Mouse (Mus musculus) heart, embryonic 16.5 days (tissue): Measurements from ENCODE around the gene Mgme1. TPM values are rescaled to one million over a fixed set of nuclear protein-coding genes. Genes with fewer than 3 reads are reported as not detected.

Experiments used
- ATAC-seq: fragments of 200-750 bp; cut with Nextera tagmentation; replicated peaks from 2 replicates; pipeline ENCODE4 v1.8.0; 2017; ENCODE audit warnings: moderate number of reproducible peaks; ENCODE audit not compliant: insufficient read depth, low FRiP score; ENCODE audit errors: extremely low read depth
- H3K27ac ChIP-seq: fragments of 300-500 bp; sonication (generic); 2 replicates; pipeline ENCODE4 v1.5.1; 2014; ENCODE audit warnings: mild to moderate bottlenecking, low read length, control low read depth, moderate library complexity
- H3K27me3 ChIP-seq: fragments of 300-500 bp; sonication (generic); 2 replicates; pipeline ENCODE4 v1.6.1; 2014; ENCODE audit warnings: low read length, mixed read lengths; ENCODE audit not compliant: control insufficient read depth, insufficient read depth
- H3K36me3 ChIP-seq: fragments of 300-500 bp; sonication (generic); 2 replicates; pipeline ENCODE4 v1.6.1; 2014; ENCODE audit not compliant: control insufficient read depth, insufficient read depth
- H3K4me1 ChIP-seq: fragments of 300-500 bp; sonication (generic); 2 replicates; pipeline ENCODE4 v1.6.1; 2014; ENCODE audit warnings: low read length, mixed read lengths; ENCODE audit not compliant: control insufficient read depth, insufficient read depth
- H3K4me2 ChIP-seq: fragments of 300-500 bp; sonication (generic); 2 replicates; pipeline ENCODE4 v1.6.1; 2014; ENCODE audit warnings: low read depth, mild to moderate bottlenecking, control low read depth, low read length
- H3K4me3 ChIP-seq: fragments of 300-500 bp; sonication (generic); 2 replicates; pipeline ENCODE4 v1.5.1; 2014; ENCODE audit warnings: mild to moderate bottlenecking, control low read depth, low read length
- H3K9ac ChIP-seq: fragments of 300-500 bp; sonication (generic); 2 replicates; pipeline ENCODE4 v1.6.1; 2014; ENCODE audit warnings: low read length, control low read depth
- H3K9me3 ChIP-seq: fragments of 300-500 bp; sonication (generic); replicated peaks from 2 replicates; pipeline ENCODE4 v1.6.1; 2016; ENCODE audit warnings: low read length; ENCODE audit not compliant: control insufficient read depth
- WGBS: fragments of 180-500 bp; shearing (Covaris S2); extraction: QIAGEN DNeasy Blood & Tissue Kit; methylation state at CpG from one replicate; pipeline ENCODE4 v1.1.7; 2014; 5-methylcytosine and 5-hydroxymethylcytosine counted together
- polyA plus RNA-seq: library from polyadenylated mRNA; unstranded; fragments of >200 nt; fragmentation: Nextera tagmentation; extraction: Ambion mirVana; gene quantifications from 2 replicates; pipeline ENCODE4 v1.2.1, GENCODE M21; 2015

Gene Mgme1
- polyA plus RNA-seq, 1 experiment from 2014 or later = 28.0 TPM

DNA sequence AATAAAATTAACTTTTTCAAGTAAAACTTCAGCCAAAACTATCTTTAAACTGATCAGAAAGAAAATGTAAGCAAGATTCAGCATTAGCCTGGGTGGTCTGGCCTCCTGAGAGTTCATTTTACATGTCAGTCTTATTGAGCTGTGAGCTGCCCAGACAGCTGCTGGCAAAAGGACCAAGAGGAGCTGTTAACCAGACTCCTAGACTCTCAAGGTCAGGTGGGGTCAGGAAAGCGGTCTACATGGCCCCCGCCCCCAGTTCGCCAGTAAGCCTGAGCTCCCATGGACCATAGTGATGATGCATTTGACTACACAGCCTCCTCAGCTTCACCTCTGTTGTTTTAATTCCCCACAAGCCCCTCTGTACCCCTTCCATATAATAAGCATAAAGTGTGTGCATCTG lies 34.7 kb upstream of the Mgme1 start:
- Histone ChIP-seq H3K9me3 (peaks cover 5% of the 10 kb centered on the region; the same call in 1 of the 2 replicates), H3K4me1 (no peaks in the 10 kb centered on the region; the same call in 1 of the 2 replicates), H3K27ac (no peak overlapping the region), H3K27me3 (no peaks in the 10 kb centered on the region), H3K9ac (no peak overlapping the region), H3K36me3 (no peaks in the 10 kb centered on the region), H3K4me2 (no peak overlapping the region), H3K4me3 (no peak overlapping the region)
- WGBS = 65% methylated on average over 3 of the region's 3 CpGs
- ATAC-seq = no peak

DNA sequence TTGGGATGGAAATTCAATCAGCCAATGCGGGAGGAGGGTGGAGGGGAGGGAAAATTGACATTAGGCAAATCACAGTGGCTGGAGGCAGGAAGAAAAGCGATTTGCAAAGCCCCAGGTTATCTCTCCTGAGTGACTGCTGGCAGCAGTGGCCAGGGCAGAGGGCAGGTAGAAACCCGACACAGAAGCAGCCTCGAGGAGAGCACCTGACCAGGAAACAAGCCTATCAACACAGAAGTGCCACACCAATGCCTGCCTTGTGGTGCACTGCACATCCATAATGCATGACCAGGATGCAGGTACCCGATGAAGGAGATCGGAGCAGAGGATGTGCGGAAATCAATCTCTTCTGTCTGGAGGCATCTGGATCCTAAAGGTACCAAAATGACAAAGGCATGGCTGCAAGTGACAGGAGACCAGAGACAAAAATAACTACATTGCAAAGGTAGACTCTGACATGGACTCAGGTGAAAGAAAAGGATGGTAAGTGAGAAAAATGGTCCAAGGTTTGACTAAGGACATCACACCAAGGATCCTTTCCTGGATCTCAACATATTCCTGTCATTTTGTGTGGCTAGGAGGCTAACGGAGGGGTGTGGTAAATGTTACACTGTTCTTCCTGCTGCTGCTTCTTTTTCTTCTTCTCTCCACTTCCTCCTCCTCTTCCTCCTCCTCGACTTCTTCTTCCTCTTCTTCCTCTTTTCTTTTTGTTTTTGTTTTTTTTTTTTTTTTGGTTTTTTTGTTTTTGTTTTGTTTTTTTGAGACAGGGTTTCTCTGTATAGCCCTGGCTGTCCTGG lies 33.5 kb upstream of the Mgme1 start:
- Histone ChIP-seq H3K9ac (no peak overlapping the region), H3K9me3 (peaks cover 5% of the 10 kb centered on the region; the same call in 1 of the 2 replicates), H3K4me3 (no peak overlapping the region), H3K36me3 (no peaks in the 10 kb centered on the region), H3K4me1 (no peaks in the 10 kb centered on the region), H3K27me3 (no peaks in the 10 kb centered on the region), H3K4me2 (no peak overlapping the region), H3K27ac (no peak overlapping the region)
- no peak for ATAC-seq
- 57% methylated on average over 9 of the region's 9 CpGs for WGBS

DNA sequence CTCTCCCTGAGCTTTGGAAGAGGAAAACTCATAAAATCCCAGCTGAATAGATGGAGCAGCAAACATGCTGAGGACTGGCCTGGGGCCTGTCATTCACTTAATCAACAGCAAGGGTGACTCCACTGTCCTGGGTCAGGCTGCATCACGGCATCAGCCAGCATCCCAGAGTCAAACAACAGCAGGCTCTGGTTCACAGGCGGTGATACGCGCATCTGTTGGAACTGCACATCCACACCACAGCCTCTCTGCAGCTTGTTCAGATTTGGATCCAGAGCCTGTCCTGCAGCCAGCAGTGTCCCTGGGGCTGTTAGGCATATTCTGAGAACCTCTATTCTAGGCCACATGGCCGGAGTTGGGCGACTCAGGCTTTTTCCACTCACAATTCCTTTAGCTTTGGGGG lies 32.1 kb upstream of the Mgme1 start:
- H3K27me3 ChIP-seq = no peaks in the 10 kb centered on the region
- peaks cover 5% of the 10 kb centered on the region; the same call in 1 of the 2 replicates for H3K9me3 ChIP-seq
- no peak overlapping the region for H3K27ac ChIP-seq
- 66% methylated on average over 6 of the region's 6 CpGs for WGBS
- no peak overlapping the region for H3K4me2 ChIP-seq
- H3K36me3 ChIP-seq = no peaks in the 10 kb centered on the region
- 0 out of 2 replicates have a peak, but pooled peaks have one; percentile 28 for ATAC-seq
- no peak overlapping the region for H3K4me3 ChIP-seq
- H3K4me1 ChIP-seq = no peaks in the 10 kb centered on the region
- no peak overlapping the region for H3K9ac ChIP-seq

DNA sequence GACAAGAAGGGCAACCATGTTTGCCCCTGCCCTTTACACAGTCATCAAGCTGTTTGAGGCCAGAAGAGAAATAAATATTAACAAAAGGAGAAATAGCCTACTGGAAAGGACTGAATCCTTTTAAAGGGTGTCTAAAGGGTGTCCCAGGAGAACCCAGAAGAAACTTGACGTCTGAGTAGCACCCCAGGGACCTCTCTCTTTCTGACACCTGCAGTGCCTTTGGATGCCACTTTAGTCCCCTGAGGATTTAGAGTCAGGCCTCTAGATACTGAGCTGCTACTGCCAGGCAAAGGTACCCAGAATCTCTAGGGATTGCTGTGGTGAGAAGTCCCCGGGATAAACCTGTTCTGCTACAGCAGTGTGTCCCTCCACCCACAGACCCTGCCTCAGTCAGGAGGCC lies 31.1 kb upstream of the Mgme1 start:
- H3K9me3 ChIP-seq = peaks cover 5% of the 10 kb centered on the region; the same call in 1 of the 2 replicates
- no peak overlapping the region for H3K4me3 ChIP-seq
- no peak overlapping the region for H3K9ac ChIP-seq
- no peaks in the 10 kb centered on the region for H3K36me3 ChIP-seq
- no peaks in the 10 kb centered on the region for H3K27me3 ChIP-seq
- no peak overlapping the region for H3K4me2 ChIP-seq
- 35% methylated on average over 2 of the region's 2 CpGs for WGBS
- no peaks in the 10 kb centered on the region for H3K4me1 ChIP-seq
- H3K27ac ChIP-seq = no peak overlapping the region
- no peak for ATAC-seq

DNA sequence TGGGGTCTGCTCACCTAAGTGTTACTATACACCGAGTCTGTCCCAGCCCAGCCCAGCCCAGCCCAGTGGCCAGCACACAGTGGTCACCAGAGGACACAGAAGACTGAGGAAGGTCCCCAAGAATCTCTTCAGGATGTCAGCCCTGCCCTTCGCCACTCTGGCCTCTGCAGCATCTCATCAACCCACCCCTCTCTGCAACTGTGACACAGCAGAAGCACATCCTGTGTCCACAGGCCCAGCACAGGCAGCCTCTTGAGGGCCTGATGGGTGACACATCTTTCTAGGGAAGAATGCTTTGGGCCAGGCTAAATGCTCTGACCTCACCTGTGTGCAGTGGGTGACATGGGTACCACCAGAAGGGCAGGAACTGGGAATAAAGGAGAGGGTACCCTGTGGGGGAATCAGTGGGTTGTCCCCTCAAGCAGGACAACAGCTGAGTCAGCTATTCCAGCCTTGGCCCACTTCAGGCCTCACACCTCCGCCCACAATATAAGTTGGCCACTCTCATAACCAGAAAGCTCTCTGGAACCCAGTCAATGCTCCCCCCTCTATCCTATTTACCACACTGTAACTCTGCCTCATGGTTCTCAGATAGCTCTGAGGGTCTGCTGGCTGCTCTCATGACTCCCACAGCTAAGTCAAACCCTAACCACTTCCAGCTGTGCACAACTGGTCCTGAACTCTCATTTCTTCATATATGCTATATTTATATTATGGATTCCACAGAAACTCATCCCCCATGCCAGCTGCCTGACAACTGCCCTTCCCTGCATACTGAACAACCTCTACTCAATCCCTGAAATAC lies 30.2 kb upstream of the Mgme1 start:
- Histone ChIP-seq H3K4me1 (no peaks in the 10 kb centered on the region), H3K4me3 (no peak overlapping the region), H3K4me2 (no peak overlapping the region), H3K9ac (no peak overlapping the region), H3K36me3 (no peaks in the 10 kb centered on the region), H3K9me3 (no peaks in the 10 kb centered on the region), H3K27ac (no peak overlapping the region), H3K27me3 (no peaks in the 10 kb centered on the region)
- no peak for ATAC-seq
- 85% methylated on average over 3 of the region's 3 CpGs for WGBS

DNA sequence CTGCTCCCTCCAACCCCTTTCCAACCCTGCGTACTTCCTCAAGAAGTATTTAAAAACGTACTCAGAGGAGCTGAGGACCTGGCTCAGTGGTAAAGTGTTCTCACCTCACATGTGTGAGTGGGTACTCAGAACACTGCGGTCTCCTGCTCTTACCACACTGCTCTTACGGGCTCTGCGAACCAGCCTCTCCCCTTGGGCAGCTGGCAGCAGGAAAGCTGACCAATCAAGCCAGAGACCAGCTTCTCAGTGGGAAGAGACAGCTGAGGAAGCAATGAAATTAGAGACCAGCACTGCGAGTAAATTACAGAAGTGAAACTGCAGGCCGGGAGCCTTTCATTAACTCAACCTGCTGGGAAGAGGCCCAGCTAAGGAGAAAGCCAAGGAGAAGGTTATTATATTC lies 25.0 kb upstream of the Mgme1 start:
- H3K4me3 ChIP-seq = no peak overlapping the region
- H3K9me3 ChIP-seq = no peaks in the 10 kb centered on the region
- no peak overlapping the region for H3K9ac ChIP-seq
- peaks cover 10% of the 10 kb centered on the region for H3K4me1 ChIP-seq
- H3K36me3 ChIP-seq = peaks cover 13% of the 10 kb centered on the region
- no peak overlapping the region for H3K4me2 ChIP-seq
- no peaks in the 10 kb centered on the region for H3K27me3 ChIP-seq
- H3K27ac ChIP-seq = no peak overlapping the region
- ATAC-seq = no peak
- 67% methylated on average over 7 of the region's 7 CpGs for WGBS

DNA sequence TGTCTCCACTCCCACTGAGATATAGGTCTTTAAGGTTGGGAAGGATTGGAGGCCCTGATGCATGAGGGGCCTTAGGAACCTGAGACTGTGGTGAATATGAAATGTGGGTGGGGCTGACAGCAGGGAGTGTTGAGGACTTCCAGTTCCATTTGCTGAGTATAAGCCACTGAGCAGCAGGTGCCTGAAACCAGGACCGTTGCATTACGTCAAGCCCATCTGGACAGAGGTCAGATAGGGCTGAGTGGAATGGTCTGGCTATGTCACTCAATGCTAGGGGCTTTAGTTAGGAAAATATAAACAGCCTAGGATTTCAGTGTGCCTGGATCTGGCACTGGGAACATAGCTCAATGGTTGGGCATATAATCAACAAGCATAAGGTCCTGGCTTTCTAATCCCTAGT lies 24.2 kb upstream of the Mgme1 start:
- H3K27me3 ChIP-seq = no peaks in the 10 kb centered on the region
- peaks cover 10% of the 10 kb centered on the region for H3K4me1 ChIP-seq
- H3K4me3 ChIP-seq = no peak overlapping the region
- no peak overlapping the region for H3K27ac ChIP-seq
- no peak overlapping the region for H3K4me2 ChIP-seq
- ATAC-seq = no peak
- H3K36me3 ChIP-seq = peaks cover 21% of the 10 kb centered on the region
- no peak overlapping the region for H3K9ac ChIP-seq
- no peaks in the 10 kb centered on the region for H3K9me3 ChIP-seq
- 63% methylated on average over 2 of the region's 2 CpGs for WGBS

DNA sequence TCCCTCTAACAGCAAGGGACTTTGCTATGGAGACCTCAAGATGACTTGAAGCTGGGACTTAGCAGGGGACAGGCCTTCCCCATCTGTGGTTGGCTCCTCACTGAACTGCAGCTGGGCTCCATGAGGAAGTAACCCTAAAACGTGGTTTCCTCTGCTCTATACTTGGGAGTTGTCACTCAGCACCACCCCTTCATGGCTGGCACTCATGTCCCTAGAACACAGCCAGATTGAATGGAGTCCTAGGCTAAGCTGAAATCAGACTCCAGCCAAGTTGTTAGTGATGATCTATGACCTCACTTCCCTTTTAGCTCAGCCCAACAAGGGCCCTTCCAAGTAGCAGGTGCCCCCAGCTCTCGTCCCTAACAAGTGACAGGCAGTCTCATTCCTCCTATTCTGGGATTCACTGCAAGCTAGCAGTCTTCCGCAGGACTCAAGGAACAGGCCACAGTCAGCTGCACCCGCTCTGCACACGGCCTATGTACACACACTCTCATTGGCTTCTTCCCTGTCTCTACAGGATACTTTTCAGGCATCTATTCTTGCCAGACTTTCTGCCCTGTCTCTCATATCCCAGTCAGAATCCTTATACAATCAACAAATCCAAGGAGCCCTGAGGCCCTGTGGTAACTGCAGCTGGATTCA lies 23.0 kb upstream of the Mgme1 start:
- WGBS = 31% methylated on average over 5 of the region's 5 CpGs
- no peak overlapping the region for H3K4me2 ChIP-seq
- no peak overlapping the region for H3K9ac ChIP-seq
- no peaks in the 10 kb centered on the region for H3K27me3 ChIP-seq
- H3K9me3 ChIP-seq = no peaks in the 10 kb centered on the region
- peaks cover 28% of the 10 kb centered on the region for H3K36me3 ChIP-seq
- no peak overlapping the region for H3K4me3 ChIP-seq
- 0 out of 2 replicates have a peak, but pooled peaks have one; percentile 23 for ATAC-seq
- peaks cover 10% of the 10 kb centered on the region for H3K4me1 ChIP-seq
- H3K27ac ChIP-seq = peak overlapping the region; percentile 1; the same call in 1 of the 2 replicates
